In genomic region chr1:37230404-37230803, GRCm38 (mm10) we compare ENCODE assay signal across 31 mouse cellular contexts. TPM values are rescaled to one million over a fixed set of nuclear protein-coding genes. Genes with fewer than 3 reads are reported as not detected.
DNase-seq lines count a peak whose midpoint lies in the region; ATAC-seq and TF ChIP-seq lines count a peak whose summit lies in the region.
"Had no signal": no experiment of that assay in that cellular context is flagged by ENCODE, and none has a peak within 500 bp of the region (broad histone marks: within the 10 kb centered on the region; RNA-seq: fewer than 3 reads in every experiment).

No protein-coding gene starts in this region.

- TF ChIP-seq CTCF in intestine, postnatal 0 days (IDR thresholded peaks at IDR 0.05; ENCODE audit: low read depth): no peak

- DNase-seq in heart, adult 11 months: peak; percentile 92
- no peak for DNase-seq in intestine, embryonic 14.5 days (ENCODE audit: low spot score)
- DNase-seq in gastrocnemius, postnatal 14 days: peak; percentile 32
- no peak for DNase-seq in midbrain, embryonic 14.5 days
- DNase-seq: adrenal gland, adult 2 months; adrenal gland, postnatal 36 days; cerebellum, adult 8-10 months; cerebellum, postnatal 25 days; heart, postnatal 4 days; kidney, adult 11 months; kidney, postnatal 25 days; right cerebral cortex, adult 18-20 months; thymus, postnatal 14 days had no signal

- no peak for ATAC-seq in heart, embryonic 11.5 days (replicated peaks; ENCODE audit: insufficient number of reproducible peaks, low FRiP score, low TSS enrichment)
- no peak for ATAC-seq in intestine, embryonic 14.5 days (replicated peaks; ENCODE audit: low FRiP score, low TSS enrichment, low read depth)
- no peak for ATAC-seq in intestine, postnatal 0 days
- ATAC-seq in midbrain, embryonic 14.5 days (ENCODE audit: low FRiP score, low TSS enrichment): no peak
- no peak for ATAC-seq in kidney, embryonic 15.5 days (replicated peaks; ENCODE audit: low FRiP score)
- ATAC-seq: CD4-positive, CD25-positive, alpha-beta regulatory T cell, adult 4 months; forebrain, embryonic 15.5 days had no signal

- 59% methylated on average over 6 of the region's 6 CpGs for WGBS in heart, embryonic 11.5 days (ENCODE audit: insufficient replicate concordance)
- WGBS in intestine, embryonic 14.5 days: 44% methylated on average over 6 of the region's 6 CpGs
- 59% methylated on average over 6 of the region's 6 CpGs for WGBS in intestine, postnatal 0 days
- 76% methylated on average over 6 of the region's 6 CpGs for WGBS in midbrain, embryonic 14.5 days
- 73% methylated on average over 6 of the region's 6 CpGs for WGBS in kidney, embryonic 15.5 days

- H3K9me3 ChIP-seq in heart, embryonic 11.5 days (replicated peaks; ENCODE audit: control insufficient read depth, low read length): peaks cover 6% of the 10 kb centered on the region; the same call in 1 of the 2 replicates
- H3K9me3 ChIP-seq in intestine, embryonic 14.5 days (ENCODE audit: control insufficient read depth, low read length): 0 out of 2 replicates have a peak, but pooled peaks cover 3% of the 10 kb centered on the region
- H3K9me3 ChIP-seq in intestine, postnatal 0 days (ENCODE audit: control insufficient read depth): no peaks in the 10 kb centered on the region
- H3K9me3 ChIP-seq in midbrain, embryonic 14.5 days (ENCODE audit: control insufficient read depth, low read length): no peaks in the 10 kb centered on the region
- H3K9me3 ChIP-seq in kidney, embryonic 15.5 days (replicated peaks): no peaks in the 10 kb centered on the region; the same call in 1 of the 2 replicates
- H3K9me3 ChIP-seq: forebrain, embryonic 15.5 days; limb, embryonic 13.5 days; lung, embryonic 15.5 days had no signal

- intact Hi-C loops in gastrocnemius, postnatal 14 days (cut with DNase I; ENCODE audit: low total_unique reads): no loop called here

- H3K36me3 ChIP-seq in heart, embryonic 11.5 days (ENCODE audit: control insufficient read depth, insufficient read depth, low read length): no peaks in the 10 kb centered on the region
- H3K36me3 ChIP-seq in intestine, embryonic 14.5 days (ENCODE audit: control insufficient read depth, insufficient read depth, low read length): no peaks in the 10 kb centered on the region
- H3K36me3 ChIP-seq in intestine, postnatal 0 days (ENCODE audit: control insufficient read depth, insufficient read depth): no peaks in the 10 kb centered on the region
- H3K36me3 ChIP-seq in midbrain, embryonic 14.5 days (ENCODE audit: control insufficient read depth, insufficient read depth, low read length): no peaks in the 10 kb centered on the region
- no peaks in the 10 kb centered on the region for H3K36me3 ChIP-seq in kidney, embryonic 15.5 days
- H3K36me3 ChIP-seq: forebrain, embryonic 15.5 days; hindbrain, embryonic 13.5 days; limb, embryonic 13.5 days; lung, embryonic 15.5 days; neural tube, embryonic 12.5 days had no signal

- H3K4me3 ChIP-seq in heart, embryonic 11.5 days (ENCODE audit: low read depth, low read length): no peak overlapping the region
- no peak overlapping the region for H3K4me3 ChIP-seq in intestine, embryonic 14.5 days (ENCODE audit: low read depth, low read length)
- no peak overlapping the region for H3K4me3 ChIP-seq in intestine, postnatal 0 days (ENCODE audit: low read depth, low read length)
- no peak overlapping the region for H3K4me3 ChIP-seq in midbrain, embryonic 14.5 days (replicated peaks; ENCODE audit: low read depth, low read length)
- H3K4me3 ChIP-seq in kidney, embryonic 15.5 days (replicated peaks): no peak overlapping the region
- H3K4me3 ChIP-seq: forebrain, embryonic 15.5 days; hindbrain, embryonic 13.5 days; limb, embryonic 13.5 days; lung, embryonic 15.5 days; myocyte; neural tube, embryonic 12.5 days had no signal

- no peak overlapping the region for H3K4me2 ChIP-seq in heart, embryonic 11.5 days
- no peak overlapping the region for H3K4me2 ChIP-seq in intestine, embryonic 14.5 days (ENCODE audit: low read length)
- H3K4me2 ChIP-seq in intestine, postnatal 0 days (replicated peaks; ENCODE audit: low read depth): no peak overlapping the region
- H3K4me2 ChIP-seq in midbrain, embryonic 14.5 days (ENCODE audit: low read length): no peak overlapping the region
- H3K4me2 ChIP-seq in kidney, embryonic 15.5 days: no peak overlapping the region
- H3K4me2 ChIP-seq: forebrain, embryonic 15.5 days; hindbrain, embryonic 13.5 days; liver, embryonic 11.5 days; midbrain, embryonic 11.5 days; neural tube, embryonic 12.5 days had no signal

- H3K9ac ChIP-seq in heart, embryonic 11.5 days (ENCODE audit: low read depth, low read length): no peak overlapping the region
- H3K9ac ChIP-seq in intestine, embryonic 14.5 days (ENCODE audit: low read length): no peak overlapping the region
- no peak overlapping the region for H3K9ac ChIP-seq in intestine, postnatal 0 days (ENCODE audit: low read depth, low read length)
- H3K9ac ChIP-seq in midbrain, embryonic 14.5 days (replicated peaks; ENCODE audit: low read length): no peak overlapping the region
- H3K9ac ChIP-seq in kidney, embryonic 15.5 days: no peak overlapping the region
- H3K9ac ChIP-seq: forebrain, embryonic 15.5 days; hindbrain, embryonic 13.5 days; limb, embryonic 13.5 days; lung, embryonic 15.5 days; neural tube, embryonic 12.5 days had no signal

- no peaks in the 10 kb centered on the region for H3K4me1 ChIP-seq in heart, embryonic 11.5 days (ENCODE audit: control insufficient read depth, insufficient read depth, low read length)
- H3K4me1 ChIP-seq in intestine, embryonic 14.5 days (replicated peaks; ENCODE audit: control insufficient read depth, insufficient read depth, low read length): peaks cover 4% of the 10 kb centered on the region; the same call in 1 of the 2 replicates
- no peaks in the 10 kb centered on the region for H3K4me1 ChIP-seq in intestine, postnatal 0 days (replicated peaks; ENCODE audit: control insufficient read depth, insufficient read depth, low read length)
- H3K4me1 ChIP-seq in midbrain, embryonic 14.5 days (ENCODE audit: control insufficient read depth, insufficient read depth, low read length): no peaks in the 10 kb centered on the region
- no peaks in the 10 kb centered on the region for H3K4me1 ChIP-seq in kidney, embryonic 15.5 days
- H3K4me1 ChIP-seq: forebrain, embryonic 15.5 days; hindbrain, embryonic 13.5 days; lung, embryonic 15.5 days; neural tube, embryonic 12.5 days had no signal

- no peaks in the 10 kb centered on the region for H3K27me3 ChIP-seq in heart, embryonic 11.5 days (ENCODE audit: control insufficient read depth, insufficient read depth, low read length)
- H3K27me3 ChIP-seq in intestine, embryonic 14.5 days (replicated peaks; ENCODE audit: control insufficient read depth, insufficient read depth, low read length): no peaks in the 10 kb centered on the region
- no peaks in the 10 kb centered on the region for H3K27me3 ChIP-seq in intestine, postnatal 0 days (replicated peaks; ENCODE audit: control insufficient read depth, insufficient read depth, low read length)
- no peaks in the 10 kb centered on the region for H3K27me3 ChIP-seq in midbrain, embryonic 14.5 days (ENCODE audit: control insufficient read depth, insufficient read depth, low read length)
- no peaks in the 10 kb centered on the region for H3K27me3 ChIP-seq in kidney, embryonic 15.5 days
- H3K27me3 ChIP-seq: forebrain, embryonic 15.5 days; hindbrain, embryonic 13.5 days; limb, embryonic 13.5 days; lung, embryonic 15.5 days; neural tube, embryonic 12.5 days had no signal

- H3K27ac ChIP-seq in heart, embryonic 11.5 days (ENCODE audit: low read depth, low read length): no peak overlapping the region
- peak overlapping the region; percentile 20; the same call in 1 of the 2 replicates for H3K27ac ChIP-seq in intestine, embryonic 14.5 days (ENCODE audit: low read depth)
- H3K27ac ChIP-seq in intestine, postnatal 0 days (ENCODE audit: low read depth, low read length): no peak overlapping the region
- no peak overlapping the region for H3K27ac ChIP-seq in midbrain, embryonic 14.5 days (replicated peaks; ENCODE audit: low read depth, low read length)
- no peak overlapping the region for H3K27ac ChIP-seq in kidney, embryonic 15.5 days
- H3K27ac ChIP-seq: forebrain, embryonic 15.5 days; hindbrain, embryonic 13.5 days; limb, embryonic 13.5 days; lung, embryonic 15.5 days; neural tube, embryonic 12.5 days had no signal

RNA-seq across cellular contexts. Expression of gene Cnga3, which starts 16.2 kb away (rescaled TPM):
- not detected in 2 replicates for polyA plus RNA-seq in heart, embryonic 11.5 days (2014; fragmentation: Nextera tagmentation; extraction: Ambion mirVana)
- polyA plus RNA-seq in intestine, embryonic 14.5 days (2014; fragmentation: Nextera tagmentation; extraction: Ambion mirVana): 0.09 and 0.26 TPM in 2 replicates
- polyA plus RNA-seq in intestine, postnatal 0 days (2015; fragmentation: Nextera tagmentation; extraction: Ambion mirVana): 0.42 and 0.47 TPM in 2 replicates
- total RNA-seq in gastrocnemius, postnatal 14 days (2021): under 1 TPM; 0.51 to 0.92 TPM
- polyA plus RNA-seq in midbrain, embryonic 14.5 days (2014; fragmentation: Nextera tagmentation; extraction: Ambion mirVana): 0.22 and 0.32 TPM in 2 replicates
- polyA plus RNA-seq in kidney, embryonic 15.5 days (2015; fragmentation: Nextera tagmentation; extraction: Ambion mirVana): 0.13 TPM in 1 of 2 replicates, not detected in the other
- total RNA-seq: heart, postnatal 4 days; megakaryocyte progenitor cell, adult 5-6 weeks had no signal
- polyA plus RNA-seq: embryonic facial prominence, embryonic 11.5 days; heart, embryonic 14.5 days; hindbrain, embryonic 13.5 days; kidney, embryonic 14.5 days; limb, embryonic 13.5 days; liver, embryonic 11.5 days; liver, embryonic 16.5 days; lung, embryonic 15.5 days; midbrain, embryonic 11.5 days; myocyte; neural tube, embryonic 12.5 days; urinary bladder, adult 2 months had no signal

Comparison
In these comparisons a context has a peak if more than half of its experiments do, and no peak if none do; other contexts are left out.
1. DNase-seq: peak in heart, adult 11 months (single experiment) and gastrocnemius, postnatal 14 days (single experiment); none in intestine, embryonic 14.5 days (single experiment) and midbrain, embryonic 14.5 days (single experiment).